Mouse (Mus musculus) CD4-positive, CD25-positive, alpha-beta regulatory T cell (primary cell): ENCODE measurements around the gene Tcstv1. TPM values are rescaled to one million over a fixed set of nuclear protein-coding genes. Genes with fewer than 3 reads are reported as not detected.

ENCODE experiments used
- polyA plus RNA-seq: library from polyadenylated mRNA; unstranded; fragments of 100-300 nt; shearing (Covaris generic); gene quantifications from one replicate; pipeline ENCODE4 v1.2.1, GENCODE M21; 2017

The Tcstv1 gene
- not detected for polyA plus RNA-seq

GRCm38 (mm10) chr13:119894685-119895084 is at the start of gene Tcstv1:
Gene Tcstv1, minus strand, starts transcription at chr13:119894785.

GRCm38 (mm10) chr13:119929172-119929571 is 34.6 kb upstream of the Tcstv1 start, which contains the start of gene Gm21761:
Gene Gm21761, minus strand, starts transcription at chr13:119929272.

Other genes starting within 250 kb of the Tcstv1 start
- gene Hmgcs1, start 204.4 kb downstream of the Tcstv1 start, polyA plus RNA-seq, result 39.7 TPM
- gene Nim1k, start 138.9 kb downstream of the Tcstv1 start, polyA plus RNA-seq, result 1.1 TPM
- gene Zfp131, start 103.9 kb downstream of the Tcstv1 start, polyA plus RNA-seq, result 31.5 TPM
- not detected for gene AF067063, start 64.6 kb downstream of the Tcstv1 start, polyA plus RNA-seq
- gene D13Ertd608e, start 58.8 kb downstream of the Tcstv1 start, polyA plus RNA-seq, result not detected
- not detected for gene Gm21761, start 34.5 kb upstream of the Tcstv1 start, polyA plus RNA-seq
- gene B020031M17Rik, start 56.0 kb upstream of the Tcstv1 start, polyA plus RNA-seq, result not detected
- not detected for gene Gm36079, start 132.2 kb upstream of the Tcstv1 start, polyA plus RNA-seq
- gene Gm21188, start 157.4 kb upstream of the Tcstv1 start, polyA plus RNA-seq, result 0.17 TPM
- gene Gm20767, start 245.5 kb upstream of the Tcstv1 start, polyA plus RNA-seq, result not detected